Comparison of ENCODE assay signal across 1 mouse cellular context in the genomic region with DNA sequence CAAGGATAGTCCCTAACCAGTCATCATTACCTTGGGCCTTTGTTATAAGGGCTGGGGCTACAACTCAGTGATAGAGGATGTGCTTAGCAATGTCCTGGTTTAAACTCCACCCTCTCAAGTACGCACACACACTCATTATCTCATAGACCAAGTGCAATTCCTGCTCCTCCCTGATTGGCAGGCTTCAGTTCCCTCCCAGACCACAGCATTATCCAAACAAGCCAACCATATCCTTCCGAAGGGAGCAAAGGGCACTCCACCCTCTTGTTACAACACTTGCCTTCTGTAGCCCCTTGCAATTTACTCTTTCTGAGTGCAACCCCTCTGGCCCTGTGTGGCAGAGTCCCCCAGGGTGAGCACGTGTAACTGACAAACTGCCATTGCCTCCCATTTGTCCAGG.
TF ChIP-seq lines count a peak whose summit lies in the region.

No protein-coding gene starts in this region.

TF ChIP-seq in MEL, 35 proteins besides CTCF, POLR2A, EP300 and RAD21 (continued from another document):
- peak; percentile 89 for TF ChIP-seq MYC (IDR thresholded peaks at IDR 0.05; ENCODE audit: low read depth, low read length)
- peak; percentile 67 for TF ChIP-seq MYB (IDR thresholded peaks at IDR 0.05; ENCODE audit: low read depth, low read length)
- no peak for TF ChIP-seq CHD1 (IDR thresholded peaks at IDR 0.05; ENCODE audit: low read depth, low read length)
- TF ChIP-seq NELFE (IDR thresholded peaks at IDR 0.05; ENCODE audit: low read depth, low read length) = peak; percentile 69
- peak; percentile 61 for TF ChIP-seq ELF1 (IDR thresholded peaks at IDR 0.05; ENCODE audit: low read depth, low read length)
- 0 out of 2 replicates have a peak, but pooled peaks have one; percentile 54 for TF ChIP-seq E2F4 (IDR thresholded peaks at IDR 0.05; ENCODE audit: borderline replicate concordance, low read depth, low read length)
- TF ChIP-seq GATA1 (IDR thresholded peaks at IDR 0.05; ENCODE audit: low read depth, low read length) = peak; percentile 66
- peak; percentile 75 for TF ChIP-seq ZMIZ1 (IDR thresholded peaks at IDR 0.05; ENCODE audit: low read depth, low read length)
- TF ChIP-seq ZKSCAN1 (IDR thresholded peaks at IDR 0.05; ENCODE audit: low read depth, low read length) = no peak
- TF ChIP-seq USF1 (IDR thresholded peaks at IDR 0.05; ENCODE audit: low read depth, low read length) = peak; percentile 17; the same call in 1 of the 2 replicates
- TF ChIP-seq NRF1 (IDR thresholded peaks at IDR 0.05; ENCODE audit: insufficient read depth, low read depth, low read length, poor library complexity, severe bottlenecking) = no peak
- TF ChIP-seq ETS1 (IDR thresholded peaks at IDR 0.05; ENCODE audit: low read depth, low read length) = peak; percentile 56
- TF ChIP-seq MAFK (IDR thresholded peaks at IDR 0.05; ENCODE audit: borderline replicate concordance, low read depth, low read length) = peak; percentile 33; the same call in 1 of the 2 replicates
- no peak for TF ChIP-seq GABPA (IDR thresholded peaks at IDR 0.05; ENCODE audit: low read depth, low read length)
- peak; percentile 87 for TF ChIP-seq MAX (IDR thresholded peaks at IDR 0.05; ENCODE audit: low read length)
- TF ChIP-seq HCFC1 (IDR thresholded peaks at IDR 0.05; ENCODE audit: low read depth, low read length) = peak; percentile 53; the same call in 1 of the 2 replicates
- no peak for TF ChIP-seq JUND (IDR thresholded peaks at IDR 0.05; ENCODE audit: low read depth, low read length)
- TF ChIP-seq TCF12 (IDR thresholded peaks at IDR 0.05; ENCODE audit: low read depth, low read length) = peak; percentile 78
- TF ChIP-seq ZC3H11A (IDR thresholded peaks at IDR 0.05; ENCODE audit: low read depth, low read length) = peak; percentile 22; the same call in 1 of the 2 replicates
- TF ChIP-seq ZNF384 (IDR thresholded peaks at IDR 0.05; ENCODE audit: low read depth, low read length) = peak; percentile 38; the same call in 1 of the 2 replicates
- TF ChIP-seq MEF2A (IDR thresholded peaks at IDR 0.05; ENCODE audit: extremely low read depth, insufficient replicate concordance, low read depth, low read length, poor library complexity, severe bottlenecking) = 0 out of 2 replicates have a peak, but pooled peaks have one; percentile 28
- TF ChIP-seq KAT2A (conservative IDR thresholded peaks at IDR 0.05; ENCODE audit: low read depth, low read length) = peak; percentile 47; the same call in 1 of the 2 replicates
TF ChIP-seq in MEL: peak in this region for 26.
